Mouse (Mus musculus) forebrain, embryonic 15.5 days (tissue): ENCODE data around the gene Pigk. TPM values are rescaled to one million over a fixed set of nuclear protein-coding genes. Genes with fewer than 3 reads are reported as not detected.

Experiments
- ATAC-seq: fragments of 200-750 bp; cut with Nextera tagmentation; replicated peaks from 2 replicates; pipeline ENCODE4 v1.8.0; 2017; ENCODE audit warnings: mild to moderate bottlenecking, moderate TSS enrichment, moderate library complexity
- H3K27ac ChIP-seq: fragments of 300-500 bp; sonication (generic); replicated peaks from 2 replicates; pipeline ENCODE4 v1.5.1; 2015; ENCODE audit warnings: mild to moderate bottlenecking, inconsistent platforms
- H3K27me3 ChIP-seq: fragments of 300-500 bp; sonication (generic); 2 replicates; pipeline ENCODE4 v1.6.1; 2015; ENCODE audit warnings: inconsistent platforms
- H3K36me3 ChIP-seq: fragments of 300-500 bp; sonication (generic); 2 replicates; pipeline ENCODE4 v1.6.1; 2015; ENCODE audit warnings: mild to moderate bottlenecking, inconsistent platforms
- H3K4me1 ChIP-seq: fragments of 300-500 bp; sonication (generic); 2 replicates; pipeline ENCODE4 v1.6.1; 2015; ENCODE audit warnings: inconsistent platforms
- H3K4me2 ChIP-seq: fragments of 300-500 bp; sonication (generic); replicated peaks from 2 replicates; pipeline ENCODE4 v1.6.1; 2015; ENCODE audit warnings: mild to moderate bottlenecking, inconsistent platforms
- H3K4me3 ChIP-seq: fragments of 300-500 bp; sonication (generic); 2 replicates; pipeline ENCODE4 v1.5.1; 2015; ENCODE audit warnings: mild to moderate bottlenecking, inconsistent platforms
- H3K9ac ChIP-seq: fragments of 300-500 bp; sonication (generic); replicated peaks from 2 replicates; pipeline ENCODE4 v1.6.1; 2015; ENCODE audit warnings: mild to moderate bottlenecking, inconsistent platforms
- H3K9me3 ChIP-seq: fragments of 300-500 bp; sonication (generic); 2 replicates; pipeline ENCODE4 v1.6.1; 2016; ENCODE audit warnings: inconsistent platforms
- WGBS: fragments of 180-500 bp; shearing (Covaris S2); methylation state at CpG from one replicate; pipeline ENCODE4 v1.1.7; 2015; ENCODE audit warnings: mixed read lengths; 5-methylcytosine and 5-hydroxymethylcytosine counted together
- polyA plus RNA-seq: library from polyadenylated mRNA; unstranded; fragments of >200 nt; fragmentation: Nextera tagmentation; extraction: Ambion mirVana; gene quantifications from 2 replicates; pipeline ENCODE4 v1.2.1, GENCODE M21; 2015

Gene Pigk
- polyA plus RNA-seq, 1 experiment from 2014 or later = 31.0 TPM

- 93% methylated on average over 11 of the region's 11 CpGs for WGBS
- no peak overlapping the region for H3K27ac ChIP-seq
- no peaks in the 10 kb centered on the region for H3K4me1 ChIP-seq
- no peaks in the 10 kb centered on the region for H3K27me3 ChIP-seq
- H3K4me3 ChIP-seq = no peak overlapping the region
- H3K4me2 ChIP-seq = no peak overlapping the region
- no peaks in the 10 kb centered on the region for H3K36me3 ChIP-seq
- H3K9ac ChIP-seq = no peak overlapping the region
- no peaks in the 10 kb centered on the region for H3K9me3 ChIP-seq
- ATAC-seq = no peak
These were observed 20.2 kb downstream of the Pigk start for GRCm38 (mm10) chr3:152734100-152734499.

- Histone ChIP-seq H3K9ac (no peak overlapping the region), H3K4me2 (no peak overlapping the region), H3K4me3 (no peak overlapping the region), H3K27ac (no peak overlapping the region), H3K4me1 (no peaks in the 10 kb centered on the region), H3K27me3 (no peaks in the 10 kb centered on the region), H3K36me3 (no peaks in the 10 kb centered on the region), H3K9me3 (no peaks in the 10 kb centered on the region)
- WGBS = 35% methylated on average over 10 of the region's 10 CpGs
- no peak for ATAC-seq
These were observed 21.8 kb downstream of the Pigk start for GRCm38 (mm10) chr3:152735601-152736250.

- Histone ChIP-seq H3K4me3 (no peak overlapping the region), H3K4me1 (no peaks in the 10 kb centered on the region), H3K9me3 (no peaks in the 10 kb centered on the region), H3K4me2 (no peak overlapping the region), H3K9ac (no peak overlapping the region), H3K36me3 (0 out of 2 replicates have a peak, but pooled peaks cover 3% of the 10 kb centered on the region), H3K27ac (no peak overlapping the region), H3K27me3 (no peaks in the 10 kb centered on the region)
- ATAC-seq = no peak
- WGBS = 88% methylated on average over 12 of the region's 12 CpGs
These were observed 30.4 kb downstream of the Pigk start for GRCm38 (mm10) chr3:152744301-152744700.

GRCm38 (mm10) chr3:152745611-152746010 is 31.7 kb downstream of the Pigk start:
- H3K9me3 ChIP-seq = no peaks in the 10 kb centered on the region
- H3K27ac ChIP-seq = no peak overlapping the region
- H3K4me2 ChIP-seq = no peak overlapping the region
- 92% methylated on average over 9 of the region's 9 CpGs for WGBS
- 0 out of 2 replicates have a peak, but pooled peaks cover 3% of the 10 kb centered on the region for H3K36me3 ChIP-seq
- H3K27me3 ChIP-seq = no peaks in the 10 kb centered on the region
- H3K9ac ChIP-seq = no peak overlapping the region
- no peak overlapping the region for H3K4me3 ChIP-seq
- ATAC-seq = no peak
- H3K4me1 ChIP-seq = no peaks in the 10 kb centered on the region

- no peak overlapping the region for H3K9ac ChIP-seq
- no peak overlapping the region for H3K27ac ChIP-seq
- no peak overlapping the region for H3K4me3 ChIP-seq
- H3K4me2 ChIP-seq = no peak overlapping the region
- peaks cover 3% of the 10 kb centered on the region; the same call in 1 of the 2 replicates for H3K36me3 ChIP-seq
- H3K9me3 ChIP-seq = no peaks in the 10 kb centered on the region
- 38% methylated on average over 3 of the region's 3 CpGs for WGBS
- H3K27me3 ChIP-seq = no peaks in the 10 kb centered on the region
- ATAC-seq = no peak
- H3K4me1 ChIP-seq = peaks cover 9% of the 10 kb centered on the region
These were observed 35.6 kb downstream of the Pigk start for GRCm38 (mm10) chr3:152749461-152749871.

GRCm38 (mm10) chr3:152749881-152750280 is 36.0 kb downstream of the Pigk start:
- no peaks in the 10 kb centered on the region for H3K27me3 ChIP-seq
- H3K4me2 ChIP-seq = no peak overlapping the region
- 83% methylated on average over 2 of the region's 2 CpGs for WGBS

GRCm38 (mm10) chr3:152752911-152753310 is 39.0 kb downstream of the Pigk start:
- 93% methylated on average over 1 of the region's 1 CpGs for WGBS
- H3K9me3 ChIP-seq = no peaks in the 10 kb centered on the region
- H3K4me1 ChIP-seq = peaks cover 27% of the 10 kb centered on the region
- H3K27ac ChIP-seq = no peak overlapping the region
- H3K4me3 ChIP-seq = no peak overlapping the region
- no peaks in the 10 kb centered on the region for H3K27me3 ChIP-seq
- H3K9ac ChIP-seq = no peak overlapping the region
- no peak overlapping the region for H3K4me2 ChIP-seq
- H3K36me3 ChIP-seq = no peaks in the 10 kb centered on the region; the same call in 1 of the 2 replicates
- no peak for ATAC-seq

More at GRCm38 (mm10) chr3:152749881-152750280, 36.0 kb downstream of the Pigk start:
- no peaks in the 10 kb centered on the region for H3K9me3 ChIP-seq
- ATAC-seq = no peak
- no peak overlapping the region for H3K4me3 ChIP-seq
- H3K9ac ChIP-seq = no peak overlapping the region
- H3K4me1 ChIP-seq = peaks cover 10% of the 10 kb centered on the region
- no peak overlapping the region for H3K27ac ChIP-seq
- peaks cover 3% of the 10 kb centered on the region; the same call in 1 of the 2 replicates for H3K36me3 ChIP-seq

- no peak overlapping the region for H3K9ac ChIP-seq
These were observed 39.4 kb downstream of the Pigk start for GRCm38 (mm10) chr3:152753345-152753744.

GRCm38 (mm10) chr3:152753920-152754764 is 40.2 kb downstream of the Pigk start:
- Histone ChIP-seq H3K4me3 (no peak overlapping the region), H3K4me1 (peaks cover 37% of the 10 kb centered on the region), H3K27ac (peak overlapping the region; percentile 70), H3K36me3 (no peaks in the 10 kb centered on the region; the same call in 1 of the 2 replicates), H3K4me2 (no peak overlapping the region), H3K9me3 (no peaks in the 10 kb centered on the region), H3K9ac (no peak overlapping the region), H3K27me3 (no peaks in the 10 kb centered on the region)
- WGBS = 59% methylated on average over 14 of the region's 14 CpGs
- peak; percentile 60 for ATAC-seq

More at GRCm38 (mm10) chr3:152753345-152753744, 39.4 kb downstream of the Pigk start:
- ATAC-seq = no peak
- 88% methylated on average over 4 of the region's 4 CpGs for WGBS
- Histone ChIP-seq H3K27ac (no peak overlapping the region), H3K36me3 (no peaks in the 10 kb centered on the region; the same call in 1 of the 2 replicates), H3K4me1 (peaks cover 29% of the 10 kb centered on the region), H3K4me2 (no peak overlapping the region), H3K4me3 (no peak overlapping the region), H3K27me3 (no peaks in the 10 kb centered on the region), H3K9me3 (no peaks in the 10 kb centered on the region)

- peaks cover 37% of the 10 kb centered on the region for H3K4me1 ChIP-seq
- 88% methylated on average over 7 of the region's 7 CpGs for WGBS
- H3K4me2 ChIP-seq = no peak overlapping the region
- H3K9ac ChIP-seq = no peak overlapping the region
- no peak for ATAC-seq
- no peaks in the 10 kb centered on the region; the same call in 1 of the 2 replicates for H3K36me3 ChIP-seq
- no peaks in the 10 kb centered on the region for H3K27me3 ChIP-seq
- H3K9me3 ChIP-seq = no peaks in the 10 kb centered on the region
- H3K27ac ChIP-seq = no peak overlapping the region
- no peak overlapping the region for H3K4me3 ChIP-seq
These were observed 41.6 kb downstream of the Pigk start for GRCm38 (mm10) chr3:152755515-152755914.

GRCm38 (mm10) chr3:152756896-152757295 is 43.0 kb downstream of the Pigk start:
- 22% methylated on average over 2 of the region's 2 CpGs for WGBS
- peak overlapping the region; percentile 60 for H3K27ac ChIP-seq
- ATAC-seq = no peak
- no peak overlapping the region for H3K4me2 ChIP-seq
- no peak overlapping the region for H3K4me3 ChIP-seq
- peaks cover 40% of the 10 kb centered on the region for H3K4me1 ChIP-seq
- H3K9me3 ChIP-seq = no peaks in the 10 kb centered on the region
- no peaks in the 10 kb centered on the region for H3K27me3 ChIP-seq
- no peak overlapping the region for H3K9ac ChIP-seq
- no peaks in the 10 kb centered on the region; the same call in 1 of the 2 replicates for H3K36me3 ChIP-seq
